Mouse (Mus musculus) intestine, embryonic 15.5 days (tissue): ENCODE data around the gene Acat3. TPM values are rescaled to one million over a fixed set of nuclear protein-coding genes. Genes with fewer than 3 reads are reported as not detected.
"Not testable (repeated sequence)": the region's sequence is repeated elsewhere in the genome, so short reads cannot be mapped to it uniquely, and the experiment has no call there.

Experiments
- ATAC-seq: fragments of 200-750 bp; cut with Nextera tagmentation; 2 replicates; pipeline ENCODE4 v1.8.0; 2017; ENCODE audit warnings: moderate TSS enrichment, moderate library complexity
- H3K27ac ChIP-seq: fragments of 300-500 bp; sonication (generic); 2 replicates; pipeline ENCODE4 v1.5.1; 2015; ENCODE audit warnings: mild to moderate bottlenecking, inconsistent platforms
- H3K27me3 ChIP-seq: fragments of 300-500 bp; sonication (generic); replicated peaks from 2 replicates; pipeline ENCODE4 v1.6.1; 2015; ENCODE audit warnings: inconsistent platforms
- H3K36me3 ChIP-seq: fragments of 300-500 bp; sonication (generic); 2 replicates; pipeline ENCODE4 v1.6.1; 2015; ENCODE audit warnings: inconsistent platforms
- H3K4me1 ChIP-seq: fragments of 300-500 bp; sonication (generic); replicated peaks from 2 replicates; pipeline ENCODE4 v1.6.1; 2015; ENCODE audit warnings: inconsistent platforms
- H3K4me2 ChIP-seq: fragments of 300-500 bp; sonication (generic); replicated peaks from 2 replicates; pipeline ENCODE4 v1.6.1; 2015; ENCODE audit warnings: mild to moderate bottlenecking, inconsistent platforms
- H3K4me3 ChIP-seq: fragments of 300-500 bp; sonication (generic); replicated peaks from 2 replicates; pipeline ENCODE4 v1.5.1; 2015; ENCODE audit warnings: inconsistent platforms
- H3K9ac ChIP-seq: fragments of 300-500 bp; sonication (generic); 2 replicates; pipeline ENCODE4 v1.6.1; 2015; ENCODE audit warnings: inconsistent platforms
- H3K9me3 ChIP-seq: fragments of 300-500 bp; sonication (generic); 2 replicates; pipeline ENCODE4 v1.6.1; 2016; ENCODE audit warnings: inconsistent platforms
- WGBS: fragments of 180-500 bp; shearing (Covaris S2); methylation state at CpG from one replicate; pipeline ENCODE4 v1.1.7; 2015; 5-methylcytosine and 5-hydroxymethylcytosine counted together
- polyA plus RNA-seq: library from polyadenylated mRNA; unstranded; fragments of >200 nt; fragmentation: Nextera tagmentation; extraction: Ambion mirVana; gene quantifications from 2 replicates; pipeline ENCODE4 v1.2.1, GENCODE M21; 2015

Gene Acat3
- 0.88 and 1.6 TPM in 2 replicates for polyA plus RNA-seq

- H3K4me1 ChIP-seq, result peaks cover 6% of the 10 kb centered on the region; the same call in 1 of the 2 replicates
- peak within 1 kb of the TSS; percentile 39; the same call in 1 of the 2 replicates for H3K9ac ChIP-seq
- H3K4me2 ChIP-seq, result peak within 1 kb of the TSS; percentile 62
- H3K36me3 ChIP-seq, result peaks cover 5% of the 10 kb centered on the region; the same call in 1 of the 2 replicates
- 7% methylated on average over 27 of the region's 27 CpGs for WGBS
- H3K4me3 ChIP-seq, result peak within 1 kb of the TSS; percentile 35
- ATAC-seq, result peak; percentile 81
- no peaks in the 10 kb centered on the region for H3K27me3 ChIP-seq
- H3K27ac ChIP-seq, result no peak within 1 kb of the TSS
- no peaks in the 10 kb centered on the region for H3K9me3 ChIP-seq
These were observed at the start of gene Acat3 for GRCm38 (mm10) chr17:12940151-12940805. Gene Acat3, minus strand, starts transcription at chr17:12940600.

- not testable (repeated sequence) for H3K36me3 ChIP-seq, H3K4me3 ChIP-seq, H3K4me1 ChIP-seq, H3K9ac ChIP-seq, H3K4me2 ChIP-seq, H3K9me3 ChIP-seq, H3K27me3 ChIP-seq, H3K27ac ChIP-seq, ATAC-seq
- WGBS, result 96% methylated on average over 8 of the region's 8 CpGs
These were observed 47.7 kb upstream of the Acat3 start for GRCm38 (mm10) chr17:12988096-12988495.

GRCm38 (mm10) chr17:12983988-12984387, 43.6 kb upstream of the Acat3 start:
- no peaks in the 10 kb centered on the region for H3K9me3 ChIP-seq
- no peak overlapping the region for H3K9ac ChIP-seq
- H3K27ac ChIP-seq, result no peak overlapping the region
- 83% methylated on average over 2 of the region's 2 CpGs for WGBS
- ATAC-seq, result no peak
- H3K4me3 ChIP-seq, result no peak overlapping the region
- H3K4me1 ChIP-seq, result 0 out of 2 replicates have a peak, but pooled peaks cover 2% of the 10 kb centered on the region
- H3K36me3 ChIP-seq, result peaks cover 15% of the 10 kb centered on the region
- no peaks in the 10 kb centered on the region for H3K27me3 ChIP-seq
- no peak overlapping the region for H3K4me2 ChIP-seq

GRCm38 (mm10) chr17:12978546-12978945, 38.1 kb upstream of the Acat3 start:
- no peak for ATAC-seq
- no peaks in the 10 kb centered on the region for H3K27me3 ChIP-seq
- H3K9ac ChIP-seq, result no peak overlapping the region
- no peaks in the 10 kb centered on the region for H3K9me3 ChIP-seq
- H3K27ac ChIP-seq, result no peak overlapping the region
- no peaks in the 10 kb centered on the region for H3K4me1 ChIP-seq
- no peak overlapping the region for H3K4me2 ChIP-seq
- WGBS, result 100% methylated on average over 1 of the region's 1 CpGs
- H3K36me3 ChIP-seq, result peaks cover 15% of the 10 kb centered on the region
- no peak overlapping the region for H3K4me3 ChIP-seq

- H3K27ac ChIP-seq, result no peak overlapping the region
- H3K36me3 ChIP-seq, result peaks cover 6% of the 10 kb centered on the region; the same call in 1 of the 2 replicates
- H3K4me2 ChIP-seq, result no peak overlapping the region
- no peak overlapping the region for H3K4me3 ChIP-seq
- WGBS, result 84% methylated on average over 2 of the region's 2 CpGs
- ATAC-seq, result no peak
- H3K9me3 ChIP-seq, result no peaks in the 10 kb centered on the region
- no peaks in the 10 kb centered on the region for H3K4me1 ChIP-seq
- H3K9ac ChIP-seq, result no peak overlapping the region
- no peaks in the 10 kb centered on the region for H3K27me3 ChIP-seq
These were observed 33.5 kb upstream of the Acat3 start for GRCm38 (mm10) chr17:12973851-12974250.

- Histone ChIP-seq H3K9ac (no peak overlapping the region), H3K27me3 (no peaks in the 10 kb centered on the region), H3K4me2 (no peak overlapping the region), H3K4me3 (no peak overlapping the region), H3K27ac (no peak overlapping the region), H3K36me3 (peaks cover 11% of the 10 kb centered on the region; the same call in 1 of the 2 replicates), H3K4me1 (no peaks in the 10 kb centered on the region), H3K9me3 (no peaks in the 10 kb centered on the region)
- WGBS, result 87% methylated on average over 2 of the region's 2 CpGs
- ATAC-seq, result no peak
These were observed 26.8 kb upstream of the Acat3 start for GRCm38 (mm10) chr17:12967173-12967572.

GRCm38 (mm10) chr17:12963476-12963875, 23.1 kb upstream of the Acat3 start:
- Histone ChIP-seq H3K9me3 (no peaks in the 10 kb centered on the region), H3K4me3 (no peak overlapping the region), H3K27me3 (no peaks in the 10 kb centered on the region), H3K4me2 (no peak overlapping the region), H3K36me3 (peaks cover 11% of the 10 kb centered on the region; the same call in 1 of the 2 replicates), H3K4me1 (0 out of 2 replicates have a peak, but pooled peaks cover 5% of the 10 kb centered on the region), H3K27ac (no peak overlapping the region), H3K9ac (no peak overlapping the region)
- no peak for ATAC-seq
- WGBS, result 70% methylated on average over 3 of the region's 3 CpGs

GRCm38 (mm10) chr17:12960331-12960873, 20.0 kb upstream of the Acat3 start, which contains the start of gene Acat2:
Gene Acat2, minus strand, starts transcription at chr17:12960747.
- H3K4me1 ChIP-seq, result 0 out of 2 replicates have a peak, but pooled peaks cover 5% of the 10 kb centered on the region
- peak; percentile 99 for ATAC-seq

GRCm38 (mm10) chr17:12959377-12959776, 19.0 kb upstream of the Acat3 start:
- H3K4me2 ChIP-seq, result peak overlapping the region; percentile 43
- not testable (repeated sequence) for ATAC-seq

More at GRCm38 (mm10) chr17:12960331-12960873, 20.0 kb upstream of the Acat3 start, which contains the start of gene Acat2:
- Histone ChIP-seq H3K9ac (peak within 1 kb of the TSS; percentile 63), H3K27ac (peak within 1 kb of the TSS; percentile 84), H3K4me3 (peak within 1 kb of the TSS; percentile 76), H3K4me2 (peak within 1 kb of the TSS; percentile 80), H3K27me3 (no peaks in the 10 kb centered on the region), H3K9me3 (no peaks in the 10 kb centered on the region), H3K36me3 (no peaks in the 10 kb centered on the region)
- WGBS, result under 1% methylated on average over 42 of the region's 42 CpGs

GRCm38 (mm10) chr17:12956664-12957063, 16.3 kb upstream of the Acat3 start:
- 95% methylated on average over 8 of the region's 8 CpGs for whole genome bisulfite sequencing
- peaks cover 7% of the 10 kb centered on the region; the same call in 1 of the 2 replicates for H3K36me3 ChIP-seq
- H3K4me3 ChIP-seq, result no peak overlapping the region
- no peak overlapping the region for H3K9ac ChIP-seq
- no peak overlapping the region for H3K27ac ChIP-seq
- H3K4me1 ChIP-seq, result 0 out of 2 replicates have a peak, but pooled peaks cover 5% of the 10 kb centered on the region
- no peak overlapping the region for H3K4me2 ChIP-seq
- H3K27me3 ChIP-seq, result no peaks in the 10 kb centered on the region
- no peaks in the 10 kb centered on the region for H3K9me3 ChIP-seq
- ATAC-seq, result no peak

More at GRCm38 (mm10) chr17:12959377-12959776, 19.0 kb upstream of the Acat3 start:
- H3K4me1 ChIP-seq, H3K4me3 ChIP-seq, H3K27me3 ChIP-seq, H3K36me3 ChIP-seq, H3K9me3 ChIP-seq, H3K9ac ChIP-seq, H3K27ac ChIP-seq: not testable (repeated sequence)
- WGBS, result 35% methylated on average over 2 of the region's 2 CpGs

GRCm38 (mm10) chr17:12949669-12950068, 9.3 kb upstream of the Acat3 start:
- Histone ChIP-seq H3K36me3 (peaks cover 18% of the 10 kb centered on the region), H3K4me1 (no peaks in the 10 kb centered on the region), H3K4me3 (no peak overlapping the region), H3K9me3 (no peaks in the 10 kb centered on the region), H3K4me2 (no peak overlapping the region), H3K27me3 (no peaks in the 10 kb centered on the region), H3K9ac (no peak overlapping the region), H3K27ac (no peak overlapping the region)
- ATAC-seq, result no peak
- WGBS, result 91% methylated on average over 5 of the region's 5 CpGs

GRCm38 (mm10) chr17:12942459-12943162, 2.2 kb upstream of the Acat3 start:
- Histone ChIP-seq H3K9ac (no peak overlapping the region), H3K9me3 (no peaks in the 10 kb centered on the region), H3K27me3 (no peaks in the 10 kb centered on the region), H3K4me3 (no peak overlapping the region), H3K36me3 (peaks cover 8% of the 10 kb centered on the region), H3K4me2 (no peak overlapping the region), H3K27ac (no peak overlapping the region), H3K4me1 (peaks cover 6% of the 10 kb centered on the region; the same call in 1 of the 2 replicates)
- no peak for ATAC-seq
- WGBS, result 85% methylated on average over 6 of the region's 6 CpGs
